Mouse (Mus musculus) forebrain, embryonic 15.5 days (tissue): ENCODE results near the gene Gdf5. TPM values are rescaled to one million over a fixed set of nuclear protein-coding genes. Genes with fewer than 3 reads are reported as not detected.

Source experiments
- polyA plus RNA-seq: library from polyadenylated mRNA; unstranded; fragments of >200 nt; fragmentation: Nextera tagmentation; extraction: Ambion mirVana; gene quantifications from 2 replicates; pipeline ENCODE4 v1.2.1, GENCODE M21; 2015

The Gdf5 gene
- polyA plus RNA-seq, 1 experiment from 2014 or later, result 4.3 TPM

Other genes starting within 250 kb of the Gdf5 start
- 42.4 and 46.5 TPM in 2 replicates for gene Edem2, start 215.9 kb downstream of the Gdf5 start, polyA plus RNA-seq
- gene Gm17581, start 209.5 kb downstream of the Gdf5 start, polyA plus RNA-seq, result not detected in 2 replicates
- 1.9 and 2.7 TPM in 2 replicates for gene Procr, start 194.2 kb downstream of the Gdf5 start, polyA plus RNA-seq
- gene Mmp24, start 170.0 kb downstream of the Gdf5 start, polyA plus RNA-seq, result 13.1 TPM in 2 replicates
- 30.5 and 32.5 TPM in 2 replicates for gene BC029722, start 125.9 kb downstream of the Gdf5 start, polyA plus RNA-seq
- 159 and 160 TPM in 2 replicates for gene Eif6, start 118.4 kb downstream of the Gdf5 start, polyA plus RNA-seq
- 0.57 and 0.61 TPM in 2 replicates for gene Fam83c, start 110.5 kb downstream of the Gdf5 start, polyA plus RNA-seq
- gene Uqcc1, start 15.1 kb downstream of the Gdf5 start, polyA plus RNA-seq, result 63.5 and 79.0 TPM in 2 replicates
- not detected in 2 replicates for gene Gm15557, start 4.6 kb downstream of the Gdf5 start, polyA plus RNA-seq
- 18.9 and 19.2 TPM in 2 replicates for gene Cep250, start 11.1 kb upstream of the Gdf5 start, polyA plus RNA-seq
- gene 6430550D23Rik, start 62.6 kb upstream of the Gdf5 start, polyA plus RNA-seq, result 1.8 TPM in 2 replicates
- gene Ergic3, start 62.7 kb upstream of the Gdf5 start, polyA plus RNA-seq, result 341 and 364 TPM in 2 replicates
- not detected in 2 replicates for gene Fer1l4, start 107.6 kb upstream of the Gdf5 start, polyA plus RNA-seq
- gene Spag4, start 119.8 kb upstream of the Gdf5 start, polyA plus RNA-seq, result 6.1 and 6.4 TPM in 2 replicates
- gene Cpne1, start 166.6 kb upstream of the Gdf5 start, polyA plus RNA-seq, result 31.9 and 34.5 TPM in 2 replicates
- gene Rbm12, start 166.6 kb upstream of the Gdf5 start, polyA plus RNA-seq, result 31.1 and 32.4 TPM in 2 replicates
- gene Gm28036, start 181.7 kb upstream of the Gdf5 start, polyA plus RNA-seq, result 24.1 and 24.2 TPM in 2 replicates
- gene Romo1, start 198.7 kb upstream of the Gdf5 start, polyA plus RNA-seq, result 363 and 422 TPM in 2 replicates
- 40.7 TPM in 2 replicates for gene Nfs1, start 198.8 kb upstream of the Gdf5 start, polyA plus RNA-seq
- gene Rbm39, start 234.9 kb upstream of the Gdf5 start, polyA plus RNA-seq, result 579 and 585 TPM in 2 replicates